Mouse (Mus musculus): ENCODE results near the gene Celf2.

The Celf2 gene

DNA sequence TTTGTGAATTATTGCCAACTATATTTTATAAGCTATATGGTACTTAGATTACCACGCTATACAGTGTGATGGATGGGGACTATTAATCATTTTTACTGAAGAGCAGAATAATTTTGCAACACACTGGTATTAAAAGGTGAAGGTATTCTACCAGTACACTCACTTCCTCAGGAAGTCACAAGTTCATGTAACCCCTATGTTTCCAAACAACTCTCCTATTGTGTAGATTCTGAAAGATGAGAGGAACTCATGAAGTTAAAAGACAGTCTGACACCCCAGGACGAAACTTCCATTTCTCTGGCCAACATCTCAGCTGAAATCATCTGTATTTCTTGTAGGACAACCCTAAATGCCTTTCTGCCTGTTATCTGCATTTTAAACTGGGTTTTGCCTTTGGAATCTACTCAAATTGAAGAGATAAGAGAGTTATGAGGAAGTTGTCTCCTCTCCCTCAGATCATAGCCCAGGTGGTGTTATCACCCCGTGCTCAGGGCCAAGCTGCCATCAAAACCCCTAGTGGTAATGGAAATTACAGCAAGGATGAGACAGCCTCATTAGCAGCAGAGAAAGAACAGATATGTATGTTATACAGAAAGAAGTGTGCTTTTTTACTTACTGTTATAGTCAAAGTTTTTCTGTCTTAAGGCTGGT, 722.7 kb downstream of the Celf2 start:
- no peak for DNase-seq (ENCODE audit: extremely low spot score, low read depth, low spot score)

DNA sequence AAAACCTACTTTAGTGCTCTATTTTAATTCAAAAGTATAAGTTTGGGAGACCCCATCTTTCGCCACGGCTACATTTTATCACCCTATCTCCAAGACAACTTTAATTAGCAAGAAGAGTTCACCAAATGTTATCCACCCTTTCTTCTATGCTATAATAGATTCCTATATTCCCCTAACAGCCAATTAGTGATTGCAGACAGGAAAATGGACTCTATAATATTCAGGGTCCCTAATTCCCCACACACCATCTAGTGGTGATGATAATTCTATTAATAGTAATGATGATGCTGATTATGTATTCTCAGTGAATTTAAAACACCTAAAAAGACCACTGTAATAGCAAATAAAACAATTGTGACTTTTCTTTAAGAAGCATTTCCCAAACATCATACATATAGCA, 739.1 kb downstream of the Celf2 start:
- DNase-seq (ENCODE audit: extremely low spot score, low read depth, low spot score), result no peak

DNA sequence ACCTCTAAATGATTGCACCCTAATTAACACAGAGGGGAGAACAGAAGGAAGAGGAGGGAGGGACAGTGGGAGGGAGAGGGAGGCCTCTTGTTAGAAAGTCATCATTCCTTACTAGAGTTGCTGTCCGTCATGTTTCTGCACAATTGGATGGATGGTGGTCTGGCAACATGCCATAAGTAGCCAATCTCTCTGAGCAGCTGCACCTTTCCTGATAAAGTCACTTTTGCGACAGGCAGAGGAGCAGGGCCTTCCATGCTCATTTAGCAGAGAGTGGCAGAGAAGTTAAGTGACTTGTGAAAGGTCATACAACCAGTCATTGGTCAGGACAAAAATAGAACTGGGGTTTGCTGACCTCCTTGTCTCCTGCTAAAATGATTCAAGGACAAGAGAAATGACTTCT, 747.0 kb downstream of the Celf2 start:
- no peak for DNase-seq (ENCODE audit: extremely low spot score, low read depth, low spot score)

DNA sequence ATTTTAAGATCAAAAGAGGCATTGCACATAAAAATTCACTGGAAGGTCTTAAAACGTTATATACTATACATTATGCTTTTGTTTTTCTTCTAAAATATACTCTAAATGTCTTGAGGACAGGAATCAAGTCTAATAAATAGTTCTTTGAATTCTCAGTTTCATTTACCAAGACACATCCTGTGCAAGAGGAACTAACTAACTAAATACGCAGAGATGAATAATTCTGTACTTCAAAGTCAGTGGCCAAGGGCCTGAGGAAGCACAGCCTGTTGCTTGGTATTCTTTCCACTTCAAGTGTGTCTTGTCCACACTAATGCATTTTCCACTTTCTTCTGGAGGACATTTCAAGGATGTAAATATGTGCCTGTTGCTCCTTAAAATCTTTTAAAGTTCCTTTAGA, 766.2 kb downstream of the Celf2 start:
- DNase-seq (ENCODE audit: extremely low spot score, low read depth, low spot score), result no peak

DNA sequence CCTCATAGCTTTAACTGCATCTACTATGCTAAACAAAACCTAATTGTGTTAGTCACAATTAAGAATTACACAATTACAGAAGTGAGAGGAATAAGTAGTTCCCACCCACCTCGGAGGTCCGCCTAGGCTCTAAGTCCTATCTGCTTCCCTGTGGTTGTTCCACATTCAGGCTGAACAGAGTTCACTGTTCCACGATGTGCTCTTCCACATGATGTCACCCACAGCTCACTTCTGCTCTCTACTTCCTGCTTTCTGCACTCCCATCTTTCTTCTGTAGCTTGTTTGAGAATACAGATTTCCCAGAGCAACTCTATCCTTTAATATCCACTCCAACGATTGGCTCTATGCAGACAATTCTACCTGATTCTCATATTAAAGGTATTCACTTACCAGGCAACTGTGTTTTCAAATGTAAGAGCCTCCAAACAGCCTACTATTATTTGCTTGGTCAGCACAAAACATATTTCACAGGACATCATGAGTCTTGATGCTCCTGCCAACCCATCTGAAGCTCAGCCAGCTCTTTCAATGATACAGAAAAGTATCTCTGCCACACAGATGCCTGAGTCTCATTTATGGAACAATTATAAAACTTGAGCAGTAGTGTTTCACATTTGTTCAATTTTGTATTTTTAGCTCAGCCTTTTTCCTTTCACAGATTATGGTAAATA, 769.2 kb downstream of the Celf2 start:
- DNase-seq (ENCODE audit: extremely low spot score, low read depth, low spot score), result no peak

GRCm38 (mm10) chr2:6732026-6732425, 777.3 kb downstream of the Celf2 start:
- no peak for DNase-seq (ENCODE audit: extremely low spot score, low read depth, low spot score)

GRCm38 (mm10) chr2:6730860-6731259, 778.5 kb downstream of the Celf2 start:
- no peak for DNase-seq (ENCODE audit: extremely low spot score, low read depth, low spot score)

GRCm38 (mm10) chr2:6729984-6730383, 779.4 kb downstream of the Celf2 start:
- DNase-seq (ENCODE audit: extremely low spot score, low read depth, low spot score), result no peak

GRCm38 (mm10) chr2:6728840-6729252, 780.5 kb downstream of the Celf2 start:
- DNase-seq (ENCODE audit: extremely low spot score, low read depth, low spot score), result no peak

DNA sequence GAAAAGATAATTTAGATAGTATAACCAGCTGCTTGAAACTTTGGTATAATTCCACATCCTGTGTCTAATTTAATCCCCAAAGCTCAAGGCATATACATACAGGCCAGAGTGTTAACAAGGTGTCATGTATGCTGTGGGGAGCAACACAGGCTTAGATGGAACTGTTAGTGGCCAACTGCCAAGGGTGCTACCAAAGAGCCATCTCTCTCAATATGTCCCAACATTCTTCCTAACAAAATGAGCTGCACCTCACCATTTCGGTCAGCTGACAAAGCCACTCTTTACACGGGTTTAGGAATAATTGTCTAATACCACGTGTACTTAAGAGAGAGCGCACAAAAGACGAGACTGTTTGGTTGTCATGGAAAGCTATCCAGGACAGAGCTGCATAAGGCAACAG, 782.0 kb downstream of the Celf2 start:
- DNase-seq (ENCODE audit: extremely low spot score, low read depth, low spot score), result no peak

GRCm38 (mm10) chr2:6726071-6726470, 783.3 kb downstream of the Celf2 start:
- no peak for DNase-seq (ENCODE audit: extremely low spot score, low read depth, low spot score)

DNA sequence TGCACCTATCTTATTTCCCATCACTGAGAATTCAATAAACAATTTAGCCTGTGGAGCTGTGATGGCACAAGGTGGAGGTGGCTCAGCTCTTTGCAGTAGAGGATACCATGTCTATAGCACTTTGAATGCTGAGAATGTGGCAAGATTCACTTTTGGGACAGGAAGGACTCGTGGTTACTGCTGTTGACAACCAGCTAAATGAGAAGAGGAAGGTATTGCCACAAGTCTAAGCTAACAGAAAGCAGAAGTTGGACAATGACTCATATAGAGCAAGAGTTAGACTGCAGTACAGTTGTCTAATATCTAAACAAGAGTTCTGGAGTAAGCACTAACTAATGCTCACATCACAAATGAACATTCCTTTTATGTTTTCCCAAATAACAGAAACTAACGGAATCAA, 785.8 kb downstream of the Celf2 start:
- DNase-seq (ENCODE audit: extremely low spot score, low read depth, low spot score), result no peak

GRCm38 (mm10) chr2:6721460-6722401, 787.6 kb downstream of the Celf2 start:
- peak; percentile 30 for DNase-seq (ENCODE audit: extremely low spot score, low read depth, low spot score)

DNA sequence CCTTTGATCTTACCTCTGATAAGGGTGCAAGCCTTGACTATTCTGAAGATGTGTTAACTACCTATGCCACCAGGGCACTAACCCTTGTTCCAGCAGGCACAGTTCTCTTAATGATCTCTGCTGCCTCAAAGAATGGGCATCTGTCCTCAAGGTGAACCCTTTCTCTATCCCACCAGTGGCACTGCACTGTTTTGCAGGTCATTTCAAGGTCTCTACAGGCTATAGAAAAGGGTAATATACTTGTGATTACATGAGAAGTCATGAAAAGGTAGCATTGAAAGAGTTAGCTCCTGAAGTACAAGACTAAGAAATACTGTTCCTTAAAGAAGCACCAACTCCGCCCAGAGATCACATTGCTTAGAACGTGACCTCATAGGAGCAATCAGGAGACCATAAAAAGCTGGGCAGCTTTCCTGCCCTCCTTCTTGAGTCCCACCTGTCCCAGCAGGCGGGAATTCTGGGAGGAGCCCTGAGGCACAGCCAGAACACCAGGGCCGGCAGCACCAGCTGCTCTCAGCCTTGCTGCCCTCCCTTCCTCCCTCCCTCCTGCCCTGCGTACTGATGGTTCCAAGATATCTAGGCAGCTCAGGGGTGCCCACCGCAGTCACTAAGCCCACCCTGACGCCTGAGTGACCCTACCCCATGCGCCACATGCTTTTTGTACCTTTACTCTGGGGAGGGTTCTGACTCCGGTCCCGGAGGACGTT, 788.5 kb downstream of the Celf2 start:
- peak; percentile 26 for DNase-seq (ENCODE audit: extremely low spot score, low read depth, low spot score)

GRCm38 (mm10) chr2:6718864-6719263, 790.5 kb downstream of the Celf2 start:
- no peak for DNase-seq (ENCODE audit: extremely low spot score, low read depth, low spot score)

GRCm38 (mm10) chr2:6717953-6718352, 791.4 kb downstream of the Celf2 start:
- DNase-seq (ENCODE audit: extremely low spot score, low read depth, low spot score), result no peak

DNA sequence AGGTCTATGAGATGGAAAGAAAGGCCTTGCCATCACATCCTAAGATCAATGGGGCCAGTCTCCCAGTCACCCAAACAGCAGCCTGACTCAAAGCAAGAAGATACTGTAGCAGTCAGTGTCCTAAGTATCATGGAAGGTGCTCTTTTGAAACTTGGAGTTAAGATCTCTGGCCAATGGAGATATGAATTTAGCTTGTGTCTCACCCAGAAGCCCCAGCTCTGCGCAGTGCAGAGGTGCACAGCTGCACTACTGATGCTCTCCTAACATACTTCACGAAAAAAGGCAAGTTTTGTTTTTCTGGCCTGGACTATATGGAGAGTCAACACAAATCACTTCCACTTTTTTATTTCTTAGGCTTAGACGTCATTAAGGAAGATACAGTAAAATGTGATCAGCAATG, 793.8 kb downstream of the Celf2 start:
- DNase-seq (ENCODE audit: extremely low spot score, low read depth, low spot score), result no peak

- no peak for DNase-seq (ENCODE audit: extremely low spot score, low read depth, low spot score)
These were observed 795.8 kb downstream of the Celf2 start for GRCm38 (mm10) chr2:6713529-6713928.

- DNase-seq (ENCODE audit: extremely low spot score, low read depth, low spot score), result no peak
These were observed 798.5 kb downstream of the Celf2 start for GRCm38 (mm10) chr2:6710687-6711430.

DNA sequence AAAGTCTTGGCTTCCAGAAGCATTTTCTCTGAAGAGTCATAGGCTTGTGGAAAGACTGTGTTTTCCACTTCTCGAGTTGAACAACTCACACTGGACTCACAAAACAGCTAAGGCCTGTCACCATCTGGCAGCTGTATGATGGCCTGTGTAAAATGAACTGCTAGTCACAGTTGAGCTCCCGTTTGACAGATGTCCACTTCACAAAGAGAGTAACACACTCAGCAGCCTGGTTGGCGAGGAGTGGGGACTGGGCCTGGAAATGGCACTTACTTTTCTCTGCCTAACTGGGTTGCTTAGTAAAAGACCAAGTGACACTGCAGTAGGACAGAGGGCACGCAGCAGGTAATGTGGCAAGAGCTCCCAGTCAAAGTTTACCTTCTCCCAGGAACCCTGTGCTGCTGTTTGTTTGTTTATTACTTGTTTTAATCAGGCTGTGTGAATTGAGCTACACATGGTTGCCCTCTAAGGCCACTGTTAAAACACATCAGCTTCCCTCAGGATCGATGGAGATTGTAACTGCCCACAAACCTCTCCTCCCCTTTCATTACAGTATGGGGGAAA, 801.3 kb downstream of the Celf2 start:
- no peak for DNase-seq (ENCODE audit: extremely low spot score, low read depth, low spot score)
